Mouse (Mus musculus): ENCODE data around the gene Pmepa1. TPM values are rescaled to one million over a fixed set of nuclear protein-coding genes. Genes with fewer than 3 reads are reported as not detected.

The Pmepa1 gene
- polyA plus RNA-seq, 1 experiment = not detected

- WGBS = 90% methylated on average over 7 of the region's 7 CpGs
- no peak for TF ChIP-seq CTCF (IDR thresholded peaks at IDR 0.05; ENCODE audit: insufficient read depth, low read depth, low read length)
- TF ChIP-seq POLR2A (IDR thresholded peaks at IDR 0.05; ENCODE audit: insufficient read depth, low read depth, low read length) = no peak
- no peak overlapping the region for H3K4me3 ChIP-seq (ENCODE audit: insufficient read depth, low read depth, low read length)
- H3K4me1 ChIP-seq (ENCODE audit: control insufficient read depth, insufficient read depth, low read length) = no peaks in the 10 kb centered on the region
- no peak overlapping the region for H3K27ac ChIP-seq (ENCODE audit: insufficient read depth, low read depth, low read length)
Measured at GRCm38 (mm10) chr2:173182796-173183195, 93.5 kb downstream of the Pmepa1 start.

- 85% methylated on average over 7 of the region's 7 CpGs for WGBS
- H3K27ac ChIP-seq (ENCODE audit: insufficient read depth, low read depth, low read length) = no peak overlapping the region
Measured at GRCm38 (mm10) chr2:173181901-173182300, 94.4 kb downstream of the Pmepa1 start.

DNA sequence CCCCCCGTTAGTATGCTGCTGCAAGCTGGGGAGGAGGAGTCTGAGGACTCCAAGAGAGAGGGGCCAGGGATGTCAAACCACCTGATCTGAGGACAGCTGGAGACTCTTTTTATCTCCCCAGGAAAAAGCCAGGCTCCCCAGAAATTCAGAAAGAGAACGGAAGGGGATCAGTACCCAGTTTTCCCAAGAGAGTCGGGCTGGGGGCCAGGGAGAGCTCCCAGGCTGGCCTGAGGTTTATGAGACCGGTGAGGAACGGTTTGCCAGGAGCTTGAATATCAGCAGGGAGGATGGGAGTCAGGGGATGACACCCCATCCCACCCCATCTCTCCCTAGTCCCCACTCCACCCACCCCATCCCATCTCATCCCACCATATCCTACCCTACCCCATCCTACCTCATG is 94.8 kb downstream of the Pmepa1 start:
- 79% methylated on average over 5 of the region's 5 CpGs for WGBS
- TF ChIP-seq POLR2A (IDR thresholded peaks at IDR 0.05; ENCODE audit: insufficient read depth, low read depth, low read length) (no peak), CTCF (IDR thresholded peaks at IDR 0.05; ENCODE audit: insufficient read depth, low read depth, low read length) (no peak)
- Histone ChIP-seq H3K4me1 (ENCODE audit: control insufficient read depth, insufficient read depth, low read length) (no peaks in the 10 kb centered on the region), H3K4me3 (ENCODE audit: insufficient read depth, low read depth, low read length) (no peak overlapping the region), H3K27ac (ENCODE audit: insufficient read depth, low read depth, low read length) (no peak overlapping the region)

More at GRCm38 (mm10) chr2:173181901-173182300, 94.4 kb downstream of the Pmepa1 start:
- no peaks in the 10 kb centered on the region for H3K4me1 ChIP-seq (ENCODE audit: control insufficient read depth, insufficient read depth, low read length)
- TF ChIP-seq POLR2A (IDR thresholded peaks at IDR 0.05; ENCODE audit: insufficient read depth, low read depth, low read length) (no peak), CTCF (IDR thresholded peaks at IDR 0.05; ENCODE audit: insufficient read depth, low read depth, low read length) (no peak)
- H3K4me3 ChIP-seq (ENCODE audit: insufficient read depth, low read depth, low read length) = no peak overlapping the region

GRCm38 (mm10) chr2:173180721-173181388 is 95.5 kb downstream of the Pmepa1 start:
- no peak overlapping the region for H3K27ac ChIP-seq (ENCODE audit: insufficient read depth, low read depth, low read length)
- WGBS = 96% methylated on average over 11 of the region's 11 CpGs
- no peak overlapping the region for H3K4me3 ChIP-seq (ENCODE audit: insufficient read depth, low read depth, low read length)
- no peaks in the 10 kb centered on the region for H3K4me1 ChIP-seq (ENCODE audit: control insufficient read depth, insufficient read depth, low read length)
- no peak for TF ChIP-seq CTCF (IDR thresholded peaks at IDR 0.05; ENCODE audit: insufficient read depth, low read depth, low read length)

GRCm38 (mm10) chr2:173180026-173180425 is 96.3 kb downstream of the Pmepa1 start:
- H3K4me3 ChIP-seq (ENCODE audit: insufficient read depth, low read depth, low read length) = no peak overlapping the region
- no peaks in the 10 kb centered on the region for H3K4me1 ChIP-seq (ENCODE audit: control insufficient read depth, insufficient read depth, low read length)
- no peak for TF ChIP-seq POLR2A (IDR thresholded peaks at IDR 0.05; ENCODE audit: insufficient read depth, low read depth, low read length)
- no peak for TF ChIP-seq CTCF (IDR thresholded peaks at IDR 0.05; ENCODE audit: insufficient read depth, low read depth, low read length)
- no peak overlapping the region for H3K27ac ChIP-seq (ENCODE audit: insufficient read depth, low read depth, low read length)
- WGBS = 88% methylated on average over 4 of the region's 4 CpGs

DNA sequence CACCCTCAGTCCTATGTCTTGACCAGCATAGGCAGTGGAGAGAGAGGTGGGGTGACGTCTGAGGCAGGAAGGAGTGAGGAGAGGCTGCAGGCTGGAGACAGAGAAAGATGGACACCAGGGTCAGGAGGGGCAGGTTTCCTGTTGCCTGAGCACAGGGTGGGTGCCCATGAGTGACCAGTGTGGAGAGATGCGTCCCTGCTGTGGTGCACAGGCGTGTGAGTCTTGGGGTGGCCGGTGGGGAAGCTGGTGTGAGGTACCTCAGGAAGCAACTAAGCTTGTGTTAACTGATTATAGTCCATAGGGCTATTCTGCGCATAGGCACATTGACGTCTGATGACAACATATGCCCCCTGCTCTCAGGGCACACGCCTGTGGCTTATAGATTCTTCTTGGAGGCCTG is 97.3 kb downstream of the Pmepa1 start:
- TF ChIP-seq CTCF (IDR thresholded peaks at IDR 0.05; ENCODE audit: insufficient read depth, low read depth, low read length) (no peak), POLR2A (IDR thresholded peaks at IDR 0.05; ENCODE audit: insufficient read depth, low read depth, low read length) (no peak)
- WGBS = 94% methylated on average over 7 of the region's 7 CpGs
- no peak overlapping the region for H3K27ac ChIP-seq (ENCODE audit: insufficient read depth, low read depth, low read length)
- H3K4me1 ChIP-seq (ENCODE audit: control insufficient read depth, insufficient read depth, low read length) = peaks cover 7% of the 10 kb centered on the region
- no peak overlapping the region for H3K4me3 ChIP-seq (ENCODE audit: insufficient read depth, low read depth, low read length)

- H3K4me3 ChIP-seq (ENCODE audit: insufficient read depth, low read depth, low read length) = no peak overlapping the region
- 80% methylated on average over 8 of the region's 8 CpGs for WGBS
- H3K4me1 ChIP-seq (ENCODE audit: control insufficient read depth, insufficient read depth, low read length) = peaks cover 12% of the 10 kb centered on the region
- TF ChIP-seq POLR2A (IDR thresholded peaks at IDR 0.05; ENCODE audit: insufficient read depth, low read depth, low read length) (no peak), CTCF (IDR thresholded peaks at IDR 0.05; ENCODE audit: insufficient read depth, low read depth, low read length) (no peak)
- no peak overlapping the region for H3K27ac ChIP-seq (ENCODE audit: insufficient read depth, low read depth, low read length)
Measured at GRCm38 (mm10) chr2:173177951-173178350, 98.4 kb downstream of the Pmepa1 start.

GRCm38 (mm10) chr2:173177481-173177880 is 98.9 kb downstream of the Pmepa1 start:
- H3K4me1 ChIP-seq (ENCODE audit: control insufficient read depth, insufficient read depth, low read length) = peaks cover 15% of the 10 kb centered on the region
- TF ChIP-seq POLR2A (IDR thresholded peaks at IDR 0.05; ENCODE audit: insufficient read depth, low read depth, low read length) = no peak
- no peak for TF ChIP-seq CTCF (IDR thresholded peaks at IDR 0.05; ENCODE audit: insufficient read depth, low read depth, low read length)
- WGBS = 86% methylated on average over 5 of the region's 5 CpGs
- H3K4me3 ChIP-seq (ENCODE audit: insufficient read depth, low read depth, low read length) = no peak overlapping the region
- H3K27ac ChIP-seq (ENCODE audit: insufficient read depth, low read depth, low read length) = no peak overlapping the region

DNA sequence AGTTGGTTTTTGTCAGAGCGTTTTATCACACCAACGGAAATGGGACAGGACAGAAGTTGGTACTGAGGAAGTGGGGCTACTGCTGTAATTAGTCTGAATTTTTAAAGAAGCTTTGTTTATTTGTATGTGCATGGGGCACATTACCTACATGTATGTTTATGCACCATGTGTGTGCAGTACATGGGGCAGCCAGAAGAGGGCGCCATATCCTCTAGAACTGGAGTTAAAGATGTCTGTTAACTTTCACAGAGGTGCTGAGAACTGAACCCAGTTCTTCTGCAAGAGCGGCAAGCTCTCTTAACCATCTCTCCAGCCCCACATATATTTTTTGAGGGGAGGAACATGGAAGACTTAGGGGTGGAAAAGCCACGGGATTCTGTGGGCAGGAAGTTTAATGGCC is 100.6 kb downstream of the Pmepa1 start:
- WGBS = 91% methylated on average over 5 of the region's 5 CpGs

More for the DNA sequence above, 100.6 kb downstream of the Pmepa1 start:
- Histone ChIP-seq H3K4me3 (ENCODE audit: insufficient read depth, low read depth, low read length) (no peak overlapping the region), H3K27ac (ENCODE audit: insufficient read depth, low read depth, low read length) (no peak overlapping the region), H3K4me1 (ENCODE audit: control insufficient read depth, insufficient read depth, low read length) (peaks cover 24% of the 10 kb centered on the region)
- TF ChIP-seq CTCF (IDR thresholded peaks at IDR 0.05; ENCODE audit: insufficient read depth, low read depth, low read length) = no peak
- TF ChIP-seq POLR2A (IDR thresholded peaks at IDR 0.05; ENCODE audit: insufficient read depth, low read depth, low read length) = no peak

Measured in olfactory bulb, adult 2 months (tissue).